Mouse (Mus musculus) stomach, embryonic 16.5 days (tissue): ENCODE results near the gene Xirp1. TPM values are rescaled to one million over a fixed set of nuclear protein-coding genes. Genes with fewer than 3 reads are reported as not detected.

Experiments used
- ATAC-seq: fragments of 200-750 bp; cut with Nextera tagmentation; 2 replicates; pipeline ENCODE4 v1.8.0; 2017; ENCODE audit warnings: moderate number of reproducible peaks, moderate TSS enrichment; ENCODE audit not compliant: insufficient read depth, low FRiP score
- H3K27ac ChIP-seq: fragments of 300-500 bp; sonication (generic); 2 replicates; pipeline ENCODE4 v1.5.1; 2014; ENCODE audit warnings: low read length
- H3K27me3 ChIP-seq: fragments of 300-500 bp; sonication (generic); 2 replicates; pipeline ENCODE4 v1.6.1; 2014; ENCODE audit warnings: low read length, control low read depth, mixed read lengths; ENCODE audit not compliant: control insufficient read depth, insufficient read depth
- H3K36me3 ChIP-seq: fragments of 300-500 bp; sonication (generic); 2 replicates; pipeline ENCODE4 v1.6.1; 2014; ENCODE audit warnings: low read length; ENCODE audit not compliant: control insufficient read depth, insufficient read depth
- H3K4me1 ChIP-seq: fragments of 300-500 bp; sonication (generic); 2 replicates; pipeline ENCODE4 v1.6.1; 2014; ENCODE audit warnings: low read length, control low read depth, mixed read lengths; ENCODE audit not compliant: control insufficient read depth, insufficient read depth
- H3K4me2 ChIP-seq: fragments of 300-500 bp; sonication (generic); 2 replicates; pipeline ENCODE4 v1.6.1; 2014; ENCODE audit warnings: low read depth, low read length, mixed read lengths
- H3K4me3 ChIP-seq: fragments of 300-500 bp; sonication (generic); replicated peaks from 2 replicates; pipeline ENCODE4 v1.5.1; 2014; ENCODE audit warnings: mild to moderate bottlenecking, low read length
- H3K9ac ChIP-seq: fragments of 300-500 bp; sonication (generic); 2 replicates; pipeline ENCODE4 v1.6.1; 2014; ENCODE audit warnings: low read length
- H3K9me3 ChIP-seq: fragments of 300-500 bp; sonication (generic); replicated peaks from 2 replicates; pipeline ENCODE4 v1.6.1; 2016; ENCODE audit warnings: low read length, control low read depth; ENCODE audit not compliant: control insufficient read depth
- WGBS: fragments of 180-500 bp; shearing (Covaris S2); extraction: QIAGEN DNeasy Blood & Tissue Kit; methylation state at CpG from one replicate; pipeline ENCODE4 v1.1.7; 2014; 5-methylcytosine and 5-hydroxymethylcytosine counted together
- polyA plus RNA-seq: library from polyadenylated mRNA; unstranded; fragments of >200 nt; fragmentation: Nextera tagmentation; extraction: Ambion mirVana; gene quantifications from 2 replicates; pipeline ENCODE4 v1.2.1, GENCODE M21; 2015

The Xirp1 gene
- polyA plus RNA-seq, 1 experiment from 2014 or later = 1.6 TPM

DNA sequence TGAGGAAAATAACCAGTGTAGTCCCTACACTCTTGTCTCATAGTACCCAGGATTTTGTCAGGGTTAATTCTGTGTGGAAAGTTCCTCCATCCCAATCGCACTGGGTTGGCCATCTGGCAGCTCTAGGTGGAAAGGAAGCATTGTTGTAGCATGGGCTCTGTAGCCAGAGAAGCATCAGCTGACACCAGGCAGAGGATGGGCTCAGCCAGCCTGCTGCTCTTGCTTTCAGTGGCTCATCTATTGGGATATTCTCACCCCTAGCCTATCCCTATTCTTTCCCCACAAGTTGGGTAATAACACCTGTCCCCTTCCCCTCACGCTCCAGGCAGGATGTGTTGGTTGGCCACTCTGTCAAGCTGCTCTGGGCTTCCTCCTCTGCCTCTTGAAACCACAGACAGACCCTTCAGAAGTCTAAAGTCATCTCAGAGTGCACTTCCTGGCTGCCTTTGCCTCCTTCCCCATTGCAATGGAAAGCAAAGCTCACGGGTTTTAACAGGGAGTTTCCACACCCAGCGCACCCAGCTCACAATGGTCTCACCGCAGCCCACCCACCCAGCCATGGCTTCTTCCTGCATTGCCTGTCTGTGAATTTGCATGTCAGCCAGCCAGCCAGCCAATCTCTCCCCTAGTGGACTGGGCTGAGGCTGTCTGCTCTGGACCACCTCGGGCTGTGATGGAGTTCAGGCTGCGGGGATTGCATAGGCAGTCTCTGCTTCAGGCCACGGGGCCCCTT is 31.3 kb upstream of the Xirp1 start:
- Histone ChIP-seq H3K9me3 (no peaks in the 10 kb centered on the region), H3K4me3 (no peak overlapping the region), H3K4me1 (no peaks in the 10 kb centered on the region), H3K9ac (no peak overlapping the region), H3K27me3 (no peaks in the 10 kb centered on the region; the same call in 1 of the 2 replicates), H3K36me3 (no peaks in the 10 kb centered on the region), H3K4me2 (no peak overlapping the region), H3K27ac (no peak overlapping the region)
- WGBS = 50% methylated on average over 8 of the region's 8 CpGs
- no peak for ATAC-seq

DNA sequence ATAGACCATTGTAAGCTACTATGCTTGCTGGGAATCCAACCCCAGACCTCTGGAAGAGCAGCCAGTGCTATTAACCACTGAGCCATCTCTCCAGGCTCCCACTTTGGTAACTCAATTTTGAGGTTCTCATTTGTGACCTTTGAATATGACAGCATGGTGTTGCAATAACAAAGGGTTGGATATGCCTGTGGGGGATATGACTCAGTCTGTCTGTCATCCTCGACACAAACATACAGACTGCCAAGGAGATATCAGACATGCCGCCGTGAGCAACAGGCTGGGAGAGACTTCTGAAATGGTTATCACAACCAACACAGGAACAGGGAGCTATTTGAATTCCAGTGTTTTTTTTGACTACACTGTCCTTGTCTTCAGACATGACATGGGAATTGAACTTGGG is 26.0 kb upstream of the Xirp1 start:
- ATAC-seq = no peak
- H3K4me3 ChIP-seq = no peak overlapping the region
- 64% methylated on average over 3 of the region's 3 CpGs for WGBS
- no peaks in the 10 kb centered on the region for H3K36me3 ChIP-seq
- no peak overlapping the region for H3K4me2 ChIP-seq
- no peak overlapping the region for H3K9ac ChIP-seq
- no peaks in the 10 kb centered on the region for H3K27me3 ChIP-seq
- no peaks in the 10 kb centered on the region for H3K9me3 ChIP-seq
- H3K27ac ChIP-seq = no peak overlapping the region
- no peaks in the 10 kb centered on the region for H3K4me1 ChIP-seq

DNA sequence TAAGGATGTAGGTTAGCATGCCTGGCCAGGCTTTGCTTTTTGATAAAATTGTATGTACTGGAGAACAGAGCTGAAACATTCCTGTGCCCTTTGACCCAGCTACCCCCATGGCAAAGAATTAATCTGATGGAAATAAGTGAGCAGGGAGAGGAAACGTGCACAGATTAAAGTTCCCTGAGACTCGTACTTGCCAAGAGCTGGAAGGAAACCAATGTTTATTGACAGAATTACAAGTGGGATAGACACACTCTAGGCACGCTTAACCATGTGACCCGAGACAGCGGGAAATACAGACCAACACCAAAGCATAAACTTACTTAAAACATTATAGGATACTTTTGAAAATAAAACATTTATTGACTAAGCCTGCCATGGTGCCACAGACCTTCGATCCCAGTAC is 25.1 kb upstream of the Xirp1 start:
- no peaks in the 10 kb centered on the region for H3K4me1 ChIP-seq
- H3K36me3 ChIP-seq = no peaks in the 10 kb centered on the region
- 53% methylated on average over 6 of the region's 6 CpGs for WGBS
- H3K4me3 ChIP-seq = no peak overlapping the region
- ATAC-seq = 0 out of 2 replicates have a peak, but pooled peaks have one; percentile 59
- no peak overlapping the region for H3K4me2 ChIP-seq
- no peaks in the 10 kb centered on the region for H3K9me3 ChIP-seq
- no peaks in the 10 kb centered on the region for H3K27me3 ChIP-seq
- H3K9ac ChIP-seq = no peak overlapping the region
- H3K27ac ChIP-seq = no peak overlapping the region

DNA sequence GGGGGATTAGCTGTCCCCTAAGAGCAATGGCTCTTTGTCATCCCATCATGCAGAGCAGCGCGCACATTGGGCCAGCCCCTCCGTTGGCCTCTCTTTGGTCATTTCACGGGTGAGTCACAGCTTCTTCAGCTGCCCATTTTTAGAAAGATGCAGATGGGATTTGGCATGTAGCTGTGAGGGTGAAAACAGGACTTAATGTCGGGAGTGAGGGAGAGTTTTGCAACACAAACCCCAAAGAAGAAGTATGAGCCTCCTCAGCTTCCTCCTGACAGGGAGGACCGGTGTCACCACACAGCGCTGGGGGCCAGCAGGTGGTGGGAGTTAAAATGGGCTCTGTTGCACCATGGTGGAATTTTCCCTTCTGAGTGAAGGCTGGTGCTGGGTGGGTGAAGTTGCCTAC is 19.7 kb upstream of the Xirp1 start:
- H3K36me3 ChIP-seq = no peaks in the 10 kb centered on the region
- WGBS = 79% methylated on average over 7 of the region's 7 CpGs
- no peak overlapping the region for H3K9ac ChIP-seq
- H3K4me2 ChIP-seq = no peak overlapping the region
- no peaks in the 10 kb centered on the region for H3K4me1 ChIP-seq
- ATAC-seq = no peak
- H3K27me3 ChIP-seq = no peaks in the 10 kb centered on the region
- no peaks in the 10 kb centered on the region for H3K9me3 ChIP-seq
- H3K4me3 ChIP-seq = no peak overlapping the region
- H3K27ac ChIP-seq = no peak overlapping the region

DNA sequence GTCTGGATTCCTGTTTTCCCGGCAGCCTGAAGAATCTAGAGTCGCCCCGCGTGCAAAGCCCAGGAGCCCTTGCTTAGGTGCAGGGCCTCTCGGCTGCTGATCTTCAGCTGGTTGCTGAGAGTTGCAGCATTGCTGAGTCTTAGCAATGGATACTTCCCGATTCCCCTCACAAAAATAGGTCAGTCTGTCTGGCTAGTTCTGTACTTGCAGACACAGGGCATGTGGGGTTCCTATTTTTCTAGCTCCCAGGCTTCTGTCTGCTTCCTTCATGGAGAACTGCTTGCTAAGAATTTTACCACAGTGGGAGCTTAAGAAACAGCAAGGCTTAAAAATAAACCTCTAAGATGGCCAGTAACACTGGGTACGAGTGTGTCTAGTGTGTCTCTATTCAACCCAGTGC is 14.0 kb upstream of the Xirp1 start:
- no peak overlapping the region for H3K9ac ChIP-seq
- no peaks in the 10 kb centered on the region for H3K27me3 ChIP-seq
- no peak overlapping the region for H3K4me2 ChIP-seq
- H3K4me1 ChIP-seq = no peaks in the 10 kb centered on the region
- H3K27ac ChIP-seq = no peak overlapping the region
- H3K36me3 ChIP-seq = no peaks in the 10 kb centered on the region
- 72% methylated on average over 7 of the region's 7 CpGs for WGBS
- no peaks in the 10 kb centered on the region for H3K9me3 ChIP-seq
- no peak overlapping the region for H3K4me3 ChIP-seq
- no peak for ATAC-seq

DNA sequence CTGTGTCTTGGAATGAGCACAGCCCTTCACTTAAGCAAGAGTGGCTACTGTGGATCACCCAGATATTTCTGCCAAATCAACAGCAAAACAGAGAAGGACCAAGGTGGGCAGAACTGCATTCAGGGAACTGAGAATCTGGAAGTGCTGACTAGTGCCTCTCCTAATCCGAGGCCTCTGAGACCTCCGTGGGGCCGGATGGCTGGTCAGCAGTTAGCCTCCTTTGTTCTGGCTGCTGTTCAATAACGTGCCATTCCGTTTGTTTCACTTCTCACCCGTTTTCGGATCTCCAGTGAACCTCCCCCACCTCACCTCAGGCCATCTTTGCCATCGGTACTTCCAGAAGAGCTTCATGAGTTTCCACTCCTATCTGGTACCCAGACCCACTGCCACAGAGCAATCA is 11.0 kb upstream of the Xirp1 start:
- Histone ChIP-seq H3K9me3 (no peaks in the 10 kb centered on the region), H3K4me3 (no peak overlapping the region), H3K4me1 (no peaks in the 10 kb centered on the region), H3K27me3 (no peaks in the 10 kb centered on the region), H3K9ac (no peak overlapping the region), H3K36me3 (no peaks in the 10 kb centered on the region), H3K27ac (no peak overlapping the region), H3K4me2 (no peak overlapping the region)
- no peak for ATAC-seq
- WGBS = 84% methylated on average over 8 of the region's 8 CpGs

DNA sequence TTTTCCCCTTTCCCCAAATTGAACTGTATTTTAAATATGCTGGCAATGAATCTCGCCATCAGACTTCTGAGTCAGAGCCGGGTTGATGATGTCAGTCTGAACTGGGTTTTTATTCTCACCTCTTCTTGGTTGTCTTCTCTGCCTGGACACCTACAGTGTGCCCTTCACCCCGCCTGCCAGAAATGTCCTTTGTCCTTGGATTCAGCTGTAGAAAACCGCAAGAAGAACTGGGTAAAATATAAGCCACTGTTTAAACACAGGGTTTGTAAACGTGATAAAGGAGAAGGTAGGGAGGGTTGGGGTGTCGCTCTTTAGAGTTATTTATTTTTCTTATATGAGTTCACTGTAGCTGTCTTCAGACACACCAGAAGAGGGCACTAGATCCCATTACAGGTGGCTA is 9.3 kb upstream of the Xirp1 start:
- Histone ChIP-seq H3K9ac (no peak overlapping the region), H3K4me3 (no peak overlapping the region), H3K9me3 (no peaks in the 10 kb centered on the region), H3K27me3 (no peaks in the 10 kb centered on the region), H3K27ac (0 out of 2 replicates have a peak overlapping the region, but pooled peaks have one; percentile 11), H3K36me3 (no peaks in the 10 kb centered on the region), H3K4me1 (0 out of 2 replicates have a peak, but pooled peaks cover under 1% of the 10 kb centered on the region), H3K4me2 (no peak overlapping the region)
- WGBS = 54% methylated on average over 6 of the region's 6 CpGs
- peak; percentile 59; the same call in 1 of the 2 replicates for ATAC-seq

DNA sequence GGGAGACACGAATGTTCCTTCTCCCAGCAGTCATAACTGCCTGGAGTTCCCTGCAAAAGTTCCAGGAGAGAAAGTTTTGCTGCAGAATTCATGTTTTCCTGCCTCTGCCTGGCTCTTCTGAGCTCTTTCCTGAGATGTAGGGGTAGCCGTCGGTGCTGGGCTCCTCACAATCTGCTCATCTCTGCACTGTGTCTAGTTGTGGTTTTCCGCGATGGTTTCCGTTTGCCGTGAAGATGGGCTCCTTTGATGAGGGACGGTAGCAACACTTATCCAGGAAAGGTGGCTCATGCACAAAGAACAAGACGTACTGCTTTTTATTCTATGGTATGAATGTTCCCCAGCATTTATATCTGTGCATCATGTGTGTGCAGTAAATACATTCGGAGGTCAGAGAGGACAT is 7.0 kb upstream of the Xirp1 start:
- Histone ChIP-seq H3K27me3 (no peaks in the 10 kb centered on the region), H3K4me2 (no peak overlapping the region), H3K4me3 (no peak overlapping the region), H3K9me3 (no peaks in the 10 kb centered on the region), H3K27ac (no peak overlapping the region), H3K4me1 (peaks cover 8% of the 10 kb centered on the region; the same call in 1 of the 2 replicates), H3K36me3 (no peaks in the 10 kb centered on the region), H3K9ac (no peak overlapping the region)
- no peak for ATAC-seq
- 82% methylated on average over 10 of the region's 10 CpGs for WGBS

DNA sequence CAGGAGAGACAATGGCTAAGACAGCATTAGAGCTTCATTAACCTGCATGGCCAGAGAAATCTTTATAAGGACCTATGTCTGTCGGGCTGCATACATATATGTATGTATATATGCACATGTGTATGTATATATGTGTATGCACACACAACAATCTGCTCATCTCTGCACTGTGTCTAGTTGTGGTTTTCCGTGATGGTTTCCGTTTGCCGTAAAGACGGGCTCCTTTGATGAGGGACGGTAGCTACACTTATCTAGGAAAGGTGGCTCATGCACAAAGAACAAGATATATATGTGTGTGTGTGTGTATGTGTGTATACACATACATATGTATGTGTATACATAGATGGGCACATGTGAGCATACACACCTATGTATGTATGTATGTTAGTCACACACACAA is 6.5 kb upstream of the Xirp1 start:
- no peak for ATAC-seq
- H3K27me3 ChIP-seq = no peaks in the 10 kb centered on the region
- no peak overlapping the region for H3K4me3 ChIP-seq
- H3K4me1 ChIP-seq = peaks cover 8% of the 10 kb centered on the region; the same call in 1 of the 2 replicates
- no peak overlapping the region for H3K4me2 ChIP-seq
- no peaks in the 10 kb centered on the region for H3K9me3 ChIP-seq
- no peak overlapping the region for H3K27ac ChIP-seq
- H3K9ac ChIP-seq = no peak overlapping the region
- 89% methylated on average over 6 of the region's 6 CpGs for WGBS
- H3K36me3 ChIP-seq = no peaks in the 10 kb centered on the region
